Mouse (Mus musculus) ES-Bruce4 (cell line): ENCODE data around the gene Pde4d.

ENCODE experiments used
- CTCF ChIP-seq: IDR thresholded peaks from one replicate; pipeline ENCODE4 v1.8.1; 2011; ENCODE audit warnings: low read depth, low read length
- POLR2A ChIP-seq: IDR thresholded peaks from one replicate; pipeline ENCODE4 v1.8.1; 2011; ENCODE audit warnings: low read length; ENCODE audit not compliant: insufficient read depth

DNA sequence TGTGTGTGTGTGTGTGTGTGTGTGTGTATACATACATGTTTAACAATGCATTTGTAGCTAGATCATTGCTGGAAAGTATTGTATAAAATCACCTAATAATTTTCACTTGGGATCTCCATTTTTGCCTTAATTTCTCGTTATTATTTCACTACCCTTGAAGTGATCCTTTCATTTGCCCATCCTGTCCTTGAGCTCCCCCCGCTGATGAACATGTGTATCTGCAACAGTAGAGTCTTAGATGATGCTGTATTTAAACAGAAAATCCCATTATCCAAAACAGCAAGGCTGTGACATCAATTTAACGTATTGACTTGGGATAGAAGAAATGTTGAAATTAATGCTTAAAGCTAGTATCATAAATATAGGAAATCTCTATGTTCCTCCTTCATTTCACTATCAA is 1069.7 kb downstream of the Pde4d start:
- TF ChIP-seq POLR2A (no peak), CTCF (no peak)
